Mouse (Mus musculus) kidney, postnatal 25 days (tissue): ENCODE data around the gene Dop1b.
A peak's percentile ranks its signal among the peaks of the same experiment; 100 is the strongest.
"Not testable (repeated sequence)": the region's sequence is repeated elsewhere in the genome, so short reads cannot be mapped to it uniquely, and the experiment has no call there.

Experiments
- DNase-seq, 2 experiments: peaks; one replicate each; pipeline ENCODE4 v3.0.0; 2021; ENCODE audit warnings: mixed read lengths in 2 of 2

Dop1b gene

GRCm38 (mm10) chr16:93798623-93799022 lies 86.9 kb downstream of the Dop1b start:
- DNase-seq, result no peak

GRCm38 (mm10) chr16:93799071-93799470 lies 87.4 kb downstream of the Dop1b start:
- DNase-seq, result no peak

GRCm38 (mm10) chr16:93799936-93800335 lies 88.2 kb downstream of the Dop1b start:
- no peak for DNase-seq

GRCm38 (mm10) chr16:93807167-93807566 lies 95.5 kb downstream of the Dop1b start:
- no peak for DNase-seq

- DNase-seq, result peak; percentile 82 to 85
These were observed 96.4 kb downstream of the Dop1b start for GRCm38 (mm10) chr16:93807961-93808554.

- DNase-seq, result peak; percentile 90 to 93
These were observed 104.4 kb downstream of the Dop1b start for GRCm38 (mm10) chr16:93815856-93816736.

GRCm38 (mm10) chr16:93816861-93817260 lies 105.2 kb downstream of the Dop1b start:
- peak; percentile 31 to 40 for DNase-seq

GRCm38 (mm10) chr16:93817371-93817770 lies 105.7 kb downstream of the Dop1b start:
- DNase-seq, result no peak

GRCm38 (mm10) chr16:93818691-93819324 lies 107.1 kb downstream of the Dop1b start:
- peak in 1 of 2 experiments; percentile 36 for DNase-seq

- DNase-seq, result peak in 1 of 2 experiments; percentile 23
These were observed 107.6 kb downstream of the Dop1b start for GRCm38 (mm10) chr16:93819325-93819696.

- peak in 1 of 2 experiments; percentile 17 for DNase-seq
These were observed 108.3 kb downstream of the Dop1b start for GRCm38 (mm10) chr16:93820040-93820439.

GRCm38 (mm10) chr16:93821706-93822105 lies 110.0 kb downstream of the Dop1b start:
- peak in 1 of 2 experiments; percentile 13 for DNase-seq

GRCm38 (mm10) chr16:93822433-93823225 lies 110.9 kb downstream of the Dop1b start:
- peak in 1 of 2 experiments; percentile 17 for DNase-seq

- DNase-seq, result peak in 1 of 2 experiments; percentile 13
These were observed 113.1 kb downstream of the Dop1b start for GRCm38 (mm10) chr16:93824799-93825198.

- DNase-seq, result no peak
These were observed 113.8 kb downstream of the Dop1b start for GRCm38 (mm10) chr16:93825463-93825862.

GRCm38 (mm10) chr16:93826054-93826453 lies 114.3 kb downstream of the Dop1b start:
- DNase-seq, result no peak

- not testable (repeated sequence) for DNase-seq
These were observed 114.8 kb downstream of the Dop1b start for GRCm38 (mm10) chr16:93826478-93826877.

GRCm38 (mm10) chr16:93826909-93827308 lies 115.2 kb downstream of the Dop1b start:
- no peak for DNase-seq

- DNase-seq, result no peak
These were observed 117.8 kb downstream of the Dop1b start for GRCm38 (mm10) chr16:93829526-93829925.

GRCm38 (mm10) chr16:93830071-93830470 lies 118.4 kb downstream of the Dop1b start:
- no peak for DNase-seq

- peak; percentile 35 to 57 for DNase-seq
These were observed 119.2 kb downstream of the Dop1b start for GRCm38 (mm10) chr16:93830916-93831315.

- peak; percentile 100 for DNase-seq
These were observed 120.1 kb downstream of the Dop1b start, which contains the start of gene Morc3 for GRCm38 (mm10) chr16:93831627-93832395. Morc3 (plus strand) TSS chr16:93832121.
